Mouse (Mus musculus) kidney, embryonic 16.5 days (tissue): ENCODE data around the gene Nrg3. TPM values are rescaled to one million over a fixed set of nuclear protein-coding genes. Genes with fewer than 3 reads are reported as not detected.
"Not testable (repeated sequence)": the region's sequence is repeated elsewhere in the genome, so short reads cannot be mapped to it uniquely, and the experiment has no call there.

ENCODE experiments used
- ATAC-seq: fragments of 200-750 bp; cut with Nextera tagmentation; 2 replicates; pipeline ENCODE4 v1.8.0; 2017; ENCODE audit warnings: moderate TSS enrichment; ENCODE audit not compliant: low FRiP score, low TSS enrichment
- H3K27ac ChIP-seq: fragments of 300-500 bp; sonication (generic); 2 replicates; pipeline ENCODE4 v1.5.1; 2014; ENCODE audit warnings: low read length
- H3K27me3 ChIP-seq: fragments of 300-500 bp; sonication (generic); 2 replicates; pipeline ENCODE4 v1.6.1; 2014; ENCODE audit warnings: low read length, control low read depth, mixed read lengths; ENCODE audit not compliant: insufficient read depth
- H3K36me3 ChIP-seq: fragments of 300-500 bp; sonication (generic); 2 replicates; pipeline ENCODE4 v1.6.1; 2014; ENCODE audit warnings: low read length, control low read depth, mixed read lengths; ENCODE audit not compliant: insufficient read depth
- H3K4me1 ChIP-seq: fragments of 300-500 bp; sonication (generic); 2 replicates; pipeline ENCODE4 v1.6.1; 2014; ENCODE audit warnings: low read length, control low read depth, mixed read lengths; ENCODE audit not compliant: insufficient read depth
- H3K4me2 ChIP-seq: fragments of 300-500 bp; sonication (generic); replicated peaks from 2 replicates; pipeline ENCODE4 v1.6.1; 2014; ENCODE audit warnings: low read depth, low read length
- H3K4me3 ChIP-seq: fragments of 300-500 bp; sonication (generic); 2 replicates; pipeline ENCODE4 v1.5.1; 2014; ENCODE audit warnings: mild to moderate bottlenecking, low read length
- H3K9ac ChIP-seq: fragments of 300-500 bp; sonication (generic); replicated peaks from 2 replicates; pipeline ENCODE4 v1.6.1; 2014; ENCODE audit warnings: low read length
- H3K9me3 ChIP-seq: fragments of 300-500 bp; sonication (generic); 2 replicates; pipeline ENCODE4 v1.6.1; 2016; ENCODE audit warnings: low read length, control low read depth
- WGBS: fragments of 180-500 bp; shearing (Covaris S2); extraction: QIAGEN DNeasy Blood & Tissue Kit; methylation state at CpG from one replicate; pipeline ENCODE4 v1.1.7; 2014; 5-methylcytosine and 5-hydroxymethylcytosine counted together
- polyA plus RNA-seq: library from polyadenylated mRNA; unstranded; fragments of >200 nt; fragmentation: Nextera tagmentation; extraction: Ambion mirVana; gene quantifications from 2 replicates; pipeline ENCODE4 v1.2.1, GENCODE M21; 2015

Gene Nrg3
- polyA plus RNA-seq, 1 experiment from 2014 or later = 0.45 TPM

- Histone ChIP-seq H3K27ac (no peak overlapping the region), H3K36me3 (no peaks in the 10 kb centered on the region), H3K4me3 (no peak overlapping the region), H3K9me3 (no peaks in the 10 kb centered on the region), H3K27me3 (no peaks in the 10 kb centered on the region), H3K9ac (no peak overlapping the region), H3K4me1 (no peaks in the 10 kb centered on the region), H3K4me2 (no peak overlapping the region)
- no peak for ATAC-seq
- 54% methylated on average over 1 of the region's 1 CpGs for WGBS
Measured at GRCm38 (mm10) chr14:39255391-39255790, 217.5 kb downstream of the Nrg3 start.

GRCm38 (mm10) chr14:39240267-39240666 lies 232.6 kb downstream of the Nrg3 start:
- Histone ChIP-seq H3K27ac (no peak overlapping the region), H3K9me3 (no peaks in the 10 kb centered on the region), H3K4me3 (no peak overlapping the region), H3K27me3 (no peaks in the 10 kb centered on the region), H3K9ac (no peak overlapping the region), H3K4me1 (no peaks in the 10 kb centered on the region), H3K4me2 (no peak overlapping the region), H3K36me3 (no peaks in the 10 kb centered on the region)
- WGBS = 74% methylated on average over 2 of the region's 2 CpGs
- ATAC-seq = no peak

- Histone ChIP-seq H3K9me3 (no peaks in the 10 kb centered on the region), H3K4me3 (no peak overlapping the region), H3K4me2 (no peak overlapping the region), H3K4me1 (no peaks in the 10 kb centered on the region), H3K36me3 (no peaks in the 10 kb centered on the region), H3K27me3 (no peaks in the 10 kb centered on the region), H3K9ac (no peak overlapping the region), H3K27ac (no peak overlapping the region)
- ATAC-seq = no peak
- 68% methylated on average over 1 of the region's 1 CpGs for WGBS
Measured at GRCm38 (mm10) chr14:39211472-39211871, 261.4 kb downstream of the Nrg3 start.

DNA sequence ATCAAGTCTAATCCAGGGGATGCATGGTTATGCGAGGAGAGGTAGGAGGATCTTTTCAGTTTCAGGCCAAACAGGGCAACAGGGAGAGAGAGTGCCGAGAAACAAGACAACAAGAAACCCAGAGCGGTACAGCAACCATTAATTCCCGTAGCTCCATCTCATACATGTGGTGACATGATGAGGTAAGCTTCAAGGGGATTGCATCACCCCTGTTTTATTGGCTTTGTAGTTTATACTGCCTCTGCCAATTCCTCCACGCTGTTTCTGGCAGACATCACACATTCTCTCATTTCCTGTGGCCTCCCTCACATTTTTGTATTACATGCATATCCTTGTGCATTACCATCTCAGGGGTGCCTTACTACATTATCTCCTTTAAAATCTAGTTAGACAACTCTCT lies 280.9 kb downstream of the Nrg3 start:
- 82% methylated on average over 5 of the region's 5 CpGs for WGBS
- H3K4me3 ChIP-seq = no peak overlapping the region

DNA sequence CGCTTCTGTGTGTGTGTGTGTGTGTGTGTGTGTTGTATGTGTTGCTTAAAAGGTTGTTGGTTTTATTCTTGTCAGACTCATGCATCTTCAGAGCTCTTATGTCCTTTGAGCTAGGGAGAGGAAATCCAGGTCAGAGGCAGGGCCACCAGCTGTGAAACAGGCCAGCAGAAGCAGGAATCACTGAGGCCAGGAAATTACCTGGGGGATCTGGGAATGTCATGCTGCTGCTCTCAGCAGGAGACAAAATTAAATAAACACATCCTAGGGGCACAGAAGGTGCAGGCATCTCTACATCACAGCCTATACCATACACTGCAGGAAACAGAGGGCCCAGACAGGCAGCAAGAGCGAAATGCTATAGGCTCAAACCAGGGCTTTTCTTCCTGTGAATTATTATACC lies 299.2 kb downstream of the Nrg3 start:
- no peaks in the 10 kb centered on the region for H3K36me3 ChIP-seq
- no peaks in the 10 kb centered on the region for H3K4me1 ChIP-seq
- H3K4me3 ChIP-seq = no peak overlapping the region
- H3K27ac ChIP-seq = no peak overlapping the region
- no peak overlapping the region for H3K9ac ChIP-seq
- no peak overlapping the region for H3K4me2 ChIP-seq
- no peaks in the 10 kb centered on the region for H3K27me3 ChIP-seq
- H3K9me3 ChIP-seq = no peaks in the 10 kb centered on the region
- 83% methylated on average over 2 of the region's 2 CpGs for WGBS
- no peak for ATAC-seq

More for the DNA sequence above, 280.9 kb downstream of the Nrg3 start:
- no peak overlapping the region for H3K4me2 ChIP-seq
- no peak overlapping the region for H3K27ac ChIP-seq
- H3K9me3 ChIP-seq = no peaks in the 10 kb centered on the region
- no peaks in the 10 kb centered on the region for H3K27me3 ChIP-seq
- ATAC-seq = no peak
- H3K9ac ChIP-seq = no peak overlapping the region
- no peaks in the 10 kb centered on the region for H3K36me3 ChIP-seq
- no peaks in the 10 kb centered on the region for H3K4me1 ChIP-seq

GRCm38 (mm10) chr14:39160140-39160539 lies 312.7 kb downstream of the Nrg3 start:
- 65% methylated on average over 3 of the region's 3 CpGs for WGBS
- Histone ChIP-seq H3K4me3 (no peak overlapping the region), H3K4me1 (no peaks in the 10 kb centered on the region), H3K9ac (no peak overlapping the region), H3K27ac (no peak overlapping the region), H3K4me2 (no peak overlapping the region), H3K9me3 (no peaks in the 10 kb centered on the region), H3K27me3 (no peaks in the 10 kb centered on the region), H3K36me3 (no peaks in the 10 kb centered on the region)
- no peak for ATAC-seq

DNA sequence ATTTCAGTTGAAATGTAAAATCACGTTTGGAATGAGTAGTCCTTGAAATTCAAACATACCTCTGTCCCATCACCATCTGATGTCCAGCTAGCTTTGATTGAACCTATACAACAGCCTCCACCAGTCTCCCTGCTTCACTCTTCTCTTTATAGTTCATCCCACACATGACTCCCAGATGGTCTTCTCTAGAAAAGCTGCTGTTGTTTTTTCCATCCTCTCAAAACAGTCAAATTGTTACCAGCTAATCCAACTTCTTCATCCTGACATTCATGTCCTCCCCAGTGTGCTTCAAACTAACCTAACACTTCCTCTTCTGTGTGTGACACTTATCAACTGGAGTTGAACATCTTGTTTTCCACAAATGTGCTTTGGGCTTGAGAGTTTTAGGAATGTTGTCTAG lies 317.4 kb downstream of the Nrg3 start:
- Histone ChIP-seq H3K9me3 (no peaks in the 10 kb centered on the region), H3K4me2 (no peak overlapping the region), H3K27ac (no peak overlapping the region), H3K36me3 (no peaks in the 10 kb centered on the region), H3K9ac (no peak overlapping the region), H3K4me3 (no peak overlapping the region), H3K27me3 (no peaks in the 10 kb centered on the region), H3K4me1 (no peaks in the 10 kb centered on the region)
- ATAC-seq = no peak
- 38% methylated on average over 1 of the region's 1 CpGs for whole genome bisulfite sequencing

- no peak overlapping the region for H3K9ac ChIP-seq
- H3K4me3 ChIP-seq = no peak overlapping the region
- H3K4me2 ChIP-seq = no peak overlapping the region
- H3K9me3 ChIP-seq = no peaks in the 10 kb centered on the region
- no peak for ATAC-seq
- 75% methylated on average over 2 of the region's 2 CpGs for WGBS
- H3K27me3 ChIP-seq = no peaks in the 10 kb centered on the region
- no peaks in the 10 kb centered on the region for H3K36me3 ChIP-seq
- H3K27ac ChIP-seq = no peak overlapping the region
- H3K4me1 ChIP-seq = no peaks in the 10 kb centered on the region
Measured at GRCm38 (mm10) chr14:39129766-39130165, 343.1 kb downstream of the Nrg3 start.

DNA sequence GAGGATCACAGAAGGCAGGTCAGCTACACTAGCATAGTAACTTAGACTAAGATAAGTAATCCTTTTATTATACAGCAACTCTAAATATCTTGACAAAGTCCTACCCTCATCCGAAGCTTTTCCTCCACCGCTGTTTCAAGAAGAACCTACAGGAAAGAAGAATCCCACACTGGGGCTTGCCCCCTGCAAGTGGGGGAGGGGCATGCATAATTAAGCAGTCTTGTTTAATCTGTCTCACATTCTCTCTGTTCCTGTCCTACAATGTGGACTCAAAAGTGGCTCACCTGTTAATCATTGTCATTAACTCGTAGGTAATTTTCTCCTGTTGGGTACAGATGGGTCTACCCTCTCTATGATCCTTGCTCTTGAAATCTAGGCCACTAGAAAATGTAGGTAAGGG lies 354.9 kb downstream of the Nrg3 start:
- no peak overlapping the region for H3K27ac ChIP-seq
- WGBS = 54% methylated on average over 3 of the region's 3 CpGs
- no peaks in the 10 kb centered on the region for H3K36me3 ChIP-seq
- no peak overlapping the region for H3K9ac ChIP-seq
- no peaks in the 10 kb centered on the region for H3K27me3 ChIP-seq
- no peaks in the 10 kb centered on the region for H3K4me1 ChIP-seq
- no peak overlapping the region for H3K4me2 ChIP-seq
- H3K9me3 ChIP-seq = no peaks in the 10 kb centered on the region
- ATAC-seq = 0 out of 2 replicates have a peak, but pooled peaks have one; percentile 35
- H3K4me3 ChIP-seq = no peak overlapping the region

- 63% methylated on average over 3 of the region's 3 CpGs for WGBS
- not testable (repeated sequence) for H3K4me3 ChIP-seq, H3K27ac ChIP-seq, H3K9ac ChIP-seq, H3K4me1 ChIP-seq, H3K4me2 ChIP-seq, H3K36me3 ChIP-seq, H3K9me3 ChIP-seq, ATAC-seq, H3K27me3 ChIP-seq
Measured at GRCm38 (mm10) chr14:39116522-39117231, 356.2 kb downstream of the Nrg3 start.
